Mouse (Mus musculus): ENCODE measurements at regions not wholly inside any gene's neighbourhood (a gene's known extent, or its start where the extent isn't known, plus 50 kb on each side); places are given as distances from the start of the nearest gene placed in this dataset.

DNA sequence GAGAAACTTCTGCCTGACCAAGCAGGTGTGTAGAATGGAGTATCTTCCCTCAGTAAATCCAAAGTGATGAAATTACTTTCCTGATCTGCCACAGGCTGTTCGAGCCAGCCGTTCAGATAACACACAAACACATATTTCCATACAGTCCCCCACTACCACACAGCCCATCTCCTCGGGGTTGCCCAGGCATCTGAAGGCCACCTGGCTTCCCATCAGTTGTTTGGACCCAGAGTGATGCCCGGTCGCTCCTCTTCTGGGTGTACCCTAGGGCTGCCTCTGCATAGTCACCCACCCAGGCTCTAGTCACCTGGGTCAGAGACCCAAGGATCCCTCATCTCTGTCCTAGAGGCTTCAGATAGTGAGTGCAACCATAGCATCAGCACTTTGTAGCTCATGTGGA, 107.9 kb downstream of the CK137956 start:
- 97% methylated on average over 5 of the region's 5 CpGs for WGBS
- Histone ChIP-seq H3K27ac (replicated peaks; ENCODE audit: low read depth, low read length) (no peak overlapping the region), H3K9ac (ENCODE audit: low read length) (no peak overlapping the region), H3K36me3 (ENCODE audit: control insufficient read depth, insufficient read depth, low read length) (no peaks in the 10 kb centered on the region), H3K4me1 (ENCODE audit: control insufficient read depth, insufficient read depth, low read length) (no peaks in the 10 kb centered on the region), H3K4me3 (ENCODE audit: low read depth, low read length) (no peak overlapping the region), H3K9me3 (ENCODE audit: control insufficient read depth, low read length) (no peaks in the 10 kb centered on the region), H3K4me2 (ENCODE audit: low read depth, severe bottlenecking) (no peak overlapping the region), H3K27me3 (ENCODE audit: control insufficient read depth, insufficient read depth, low read length) (no peaks in the 10 kb centered on the region)
- no peak for ATAC-seq (ENCODE audit: insufficient number of reproducible peaks, low FRiP score, low TSS enrichment, low read depth)
- no peak for DNase-seq (ENCODE audit: low spot score)

DNA sequence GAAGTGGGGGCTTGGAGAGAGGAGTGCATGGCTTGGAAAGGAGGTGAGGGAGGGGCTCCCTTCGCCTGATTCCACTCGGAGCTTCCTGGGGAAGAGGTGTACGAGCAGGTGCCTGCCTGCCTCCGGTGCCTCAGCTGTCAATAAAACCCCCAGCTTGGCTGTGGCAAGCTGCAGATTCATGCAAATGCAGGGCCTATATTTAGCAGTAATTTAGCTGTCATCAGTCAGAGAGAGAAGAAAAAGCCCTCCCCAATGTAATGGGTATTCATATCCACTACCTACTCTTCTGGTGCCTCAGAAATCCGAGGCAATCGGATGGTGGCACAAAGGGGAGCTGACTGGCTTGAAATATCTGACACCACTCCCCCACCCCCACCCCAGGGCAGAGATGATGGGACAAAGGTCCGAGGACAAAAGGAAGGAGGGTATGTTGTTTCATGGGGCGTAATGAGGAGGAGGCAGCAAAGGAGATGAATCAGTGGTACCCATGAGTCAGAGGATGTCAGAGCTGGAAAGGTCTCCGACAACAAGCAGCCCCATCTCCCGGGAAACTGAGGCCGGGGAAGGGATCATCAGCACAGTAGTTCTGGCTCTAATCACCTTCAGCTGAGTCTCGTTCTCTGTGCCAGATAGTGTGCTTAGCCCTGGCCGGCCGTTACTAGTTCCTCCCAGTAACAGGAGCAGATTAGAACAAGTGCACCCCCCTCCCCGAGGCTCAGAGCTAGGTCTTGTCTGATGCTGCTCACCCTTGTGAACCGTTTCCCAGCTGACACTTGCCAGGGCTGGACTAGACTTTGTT, 109.2 kb downstream of the CK137956 start:
- H3K27ac ChIP-seq (replicated peaks; ENCODE audit: low read depth, low read length): no peak overlapping the region
- no peaks in the 10 kb centered on the region for H3K9me3 ChIP-seq (ENCODE audit: control insufficient read depth, low read length)
- H3K9ac ChIP-seq (ENCODE audit: low read length): no peak overlapping the region
- no peaks in the 10 kb centered on the region for H3K36me3 ChIP-seq (ENCODE audit: control insufficient read depth, insufficient read depth, low read length)
- DNase-seq (ENCODE audit: low spot score) (no peak), ATAC-seq (ENCODE audit: insufficient number of reproducible peaks, low FRiP score, low TSS enrichment, low read depth) (no peak)
- H3K27me3 ChIP-seq (ENCODE audit: control insufficient read depth, insufficient read depth, low read length): no peaks in the 10 kb centered on the region
- WGBS: 79% methylated on average over 16 of the region's 16 CpGs
- no peaks in the 10 kb centered on the region for H3K4me1 ChIP-seq (ENCODE audit: control insufficient read depth, insufficient read depth, low read length)
- no peak overlapping the region for H3K4me2 ChIP-seq (ENCODE audit: low read depth, severe bottlenecking)
- H3K4me3 ChIP-seq (ENCODE audit: low read depth, low read length): no peak overlapping the region

DNA sequence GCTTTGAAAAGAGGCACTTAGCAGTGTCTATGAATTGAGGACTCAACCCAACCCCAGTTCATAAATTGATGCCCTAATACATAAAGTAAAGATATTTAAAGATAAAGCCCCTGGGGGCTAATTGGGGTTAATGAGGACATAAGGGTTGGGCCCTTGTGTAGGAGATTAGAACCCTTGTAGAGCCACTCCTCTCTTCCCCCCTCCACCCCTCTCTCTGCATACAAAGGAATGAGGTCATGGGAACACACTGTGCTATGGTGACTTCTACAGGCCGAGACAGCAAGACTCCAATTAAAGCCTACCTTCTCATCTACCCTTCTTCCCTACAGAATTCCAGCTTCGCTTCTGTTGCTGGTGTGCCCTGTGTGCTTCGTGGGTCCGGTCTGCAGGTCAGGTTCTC, 110.5 kb downstream of the CK137956 start:
- no peak for DNase-seq (ENCODE audit: low spot score)
- H3K27me3 ChIP-seq (ENCODE audit: control insufficient read depth, insufficient read depth, low read length): no peaks in the 10 kb centered on the region
- no peak overlapping the region for H3K9ac ChIP-seq (ENCODE audit: low read length)
- no peak overlapping the region for H3K27ac ChIP-seq (replicated peaks; ENCODE audit: low read depth, low read length)
- H3K4me3 ChIP-seq (ENCODE audit: low read depth, low read length): no peak overlapping the region
- H3K4me2 ChIP-seq (ENCODE audit: low read depth, severe bottlenecking): no peak overlapping the region
- H3K4me1 ChIP-seq (ENCODE audit: control insufficient read depth, insufficient read depth, low read length): no peaks in the 10 kb centered on the region
- no peak for ATAC-seq (ENCODE audit: insufficient number of reproducible peaks, low FRiP score, low TSS enrichment, low read depth)
- H3K36me3 ChIP-seq (ENCODE audit: control insufficient read depth, insufficient read depth, low read length): no peaks in the 10 kb centered on the region
- 92% methylated on average over 4 of the region's 4 CpGs for WGBS
- H3K9me3 ChIP-seq (ENCODE audit: control insufficient read depth, low read length): no peaks in the 10 kb centered on the region

DNA sequence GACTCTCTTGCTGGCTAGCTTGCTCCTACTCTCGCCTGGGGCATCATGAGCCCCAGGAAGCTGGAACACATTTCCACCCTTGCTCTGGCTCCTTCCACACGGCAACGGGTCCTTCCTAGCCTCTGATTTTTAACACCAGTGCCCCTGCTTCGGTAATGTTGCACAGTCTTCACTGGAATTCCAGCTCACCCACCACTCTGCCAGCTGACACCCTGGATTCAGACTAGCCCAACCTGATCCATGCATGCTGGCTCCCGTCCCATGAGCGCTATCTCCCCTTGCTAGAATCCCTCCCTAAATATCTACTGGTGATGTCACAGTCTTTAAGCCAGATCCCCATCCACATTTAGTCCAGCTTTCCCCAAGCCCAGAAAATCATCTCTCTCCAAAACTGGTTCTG, 111.2 kb downstream of the CK137956 start:
- no peak overlapping the region for H3K27ac ChIP-seq (replicated peaks; ENCODE audit: low read depth, low read length)
- no peaks in the 10 kb centered on the region for H3K9me3 ChIP-seq (ENCODE audit: control insufficient read depth, low read length)
- no peak overlapping the region for H3K4me3 ChIP-seq (ENCODE audit: low read depth, low read length)
- no peak overlapping the region for H3K9ac ChIP-seq (ENCODE audit: low read length)
- ATAC-seq (ENCODE audit: insufficient number of reproducible peaks, low FRiP score, low TSS enrichment, low read depth): no peak
- DNase-seq (ENCODE audit: low spot score): no peak
- no peak overlapping the region for H3K4me2 ChIP-seq (ENCODE audit: low read depth, severe bottlenecking)
- WGBS: 86% methylated on average over 6 of the region's 6 CpGs
- H3K4me1 ChIP-seq (ENCODE audit: control insufficient read depth, insufficient read depth, low read length): no peaks in the 10 kb centered on the region
- no peaks in the 10 kb centered on the region for H3K36me3 ChIP-seq (ENCODE audit: control insufficient read depth, insufficient read depth, low read length)
- no peaks in the 10 kb centered on the region for H3K27me3 ChIP-seq (ENCODE audit: control insufficient read depth, insufficient read depth, low read length)

DNA sequence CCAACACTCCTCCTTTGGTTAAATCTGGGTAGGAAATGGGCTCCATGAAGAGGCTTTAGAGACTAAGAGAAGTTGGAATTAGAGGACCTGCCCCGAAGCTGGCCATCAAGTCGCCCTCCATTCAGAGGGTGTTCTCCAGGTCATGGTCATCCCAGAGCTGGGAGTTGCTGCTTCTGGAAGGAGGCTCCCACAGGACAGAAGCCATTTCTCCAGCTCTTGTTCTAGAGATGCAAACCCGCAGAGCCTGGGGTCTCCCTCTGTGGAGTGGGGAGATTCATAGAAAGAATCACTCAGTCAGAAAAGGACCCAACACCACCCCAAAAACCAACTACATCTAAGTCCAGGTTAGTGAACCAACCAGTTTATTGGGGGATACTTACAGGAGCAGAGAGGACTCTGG, 112.2 kb downstream of the CK137956 start:
- 94% methylated on average over 3 of the region's 3 CpGs for WGBS
- no peak for ATAC-seq (ENCODE audit: insufficient number of reproducible peaks, low FRiP score, low TSS enrichment, low read depth)
- DNase-seq (ENCODE audit: low spot score): no peak

DNA sequence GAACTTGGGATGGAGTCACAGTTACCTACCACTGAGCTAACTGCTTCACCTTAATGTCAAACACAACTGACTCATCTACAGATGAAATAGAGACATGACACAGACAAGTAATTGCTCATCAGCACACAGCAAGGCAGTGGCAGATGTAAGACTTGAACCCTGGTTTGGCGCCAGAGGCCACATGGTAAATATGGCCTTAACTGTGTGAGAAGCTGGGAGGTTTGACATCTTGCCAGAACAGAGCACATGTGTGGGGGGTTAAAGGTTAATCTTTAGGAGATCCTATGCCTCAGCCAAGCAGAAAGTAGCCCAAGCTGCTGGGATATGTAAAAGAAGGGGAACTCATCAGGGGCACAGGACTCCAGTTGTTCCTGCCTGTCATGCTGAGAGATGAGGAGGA, 114.9 kb downstream of the CK137956 start:
- 76% methylated on average over 1 of the region's 1 CpGs for WGBS
- Histone ChIP-seq H3K9ac (ENCODE audit: low read length) (no peak overlapping the region), H3K9me3 (ENCODE audit: control insufficient read depth, low read length) (no peaks in the 10 kb centered on the region), H3K4me2 (ENCODE audit: low read depth, severe bottlenecking) (no peak overlapping the region), H3K4me3 (ENCODE audit: low read depth, low read length) (no peak overlapping the region), H3K27ac (replicated peaks; ENCODE audit: low read depth, low read length) (no peak overlapping the region), H3K27me3 (ENCODE audit: control insufficient read depth, insufficient read depth, low read length) (no peaks in the 10 kb centered on the region), H3K4me1 (ENCODE audit: control insufficient read depth, insufficient read depth, low read length) (no peaks in the 10 kb centered on the region), H3K36me3 (ENCODE audit: control insufficient read depth, insufficient read depth, low read length) (no peaks in the 10 kb centered on the region)
- DNase-seq (ENCODE audit: low spot score): no peak
- ATAC-seq (ENCODE audit: insufficient number of reproducible peaks, low FRiP score, low TSS enrichment, low read depth): no peak

More for the DNA sequence above, 112.2 kb downstream of the CK137956 start:
- H3K4me2 ChIP-seq (ENCODE audit: low read depth, severe bottlenecking): no peak overlapping the region
- no peak overlapping the region for H3K4me3 ChIP-seq (ENCODE audit: low read depth, low read length)
- no peak overlapping the region for H3K9ac ChIP-seq (ENCODE audit: low read length)
- H3K27me3 ChIP-seq (ENCODE audit: control insufficient read depth, insufficient read depth, low read length): no peaks in the 10 kb centered on the region
- H3K36me3 ChIP-seq (ENCODE audit: control insufficient read depth, insufficient read depth, low read length): no peaks in the 10 kb centered on the region
- H3K27ac ChIP-seq (replicated peaks; ENCODE audit: low read depth, low read length): no peak overlapping the region
- H3K9me3 ChIP-seq (ENCODE audit: control insufficient read depth, low read length): no peaks in the 10 kb centered on the region
- no peaks in the 10 kb centered on the region for H3K4me1 ChIP-seq (ENCODE audit: control insufficient read depth, insufficient read depth, low read length)

DNA sequence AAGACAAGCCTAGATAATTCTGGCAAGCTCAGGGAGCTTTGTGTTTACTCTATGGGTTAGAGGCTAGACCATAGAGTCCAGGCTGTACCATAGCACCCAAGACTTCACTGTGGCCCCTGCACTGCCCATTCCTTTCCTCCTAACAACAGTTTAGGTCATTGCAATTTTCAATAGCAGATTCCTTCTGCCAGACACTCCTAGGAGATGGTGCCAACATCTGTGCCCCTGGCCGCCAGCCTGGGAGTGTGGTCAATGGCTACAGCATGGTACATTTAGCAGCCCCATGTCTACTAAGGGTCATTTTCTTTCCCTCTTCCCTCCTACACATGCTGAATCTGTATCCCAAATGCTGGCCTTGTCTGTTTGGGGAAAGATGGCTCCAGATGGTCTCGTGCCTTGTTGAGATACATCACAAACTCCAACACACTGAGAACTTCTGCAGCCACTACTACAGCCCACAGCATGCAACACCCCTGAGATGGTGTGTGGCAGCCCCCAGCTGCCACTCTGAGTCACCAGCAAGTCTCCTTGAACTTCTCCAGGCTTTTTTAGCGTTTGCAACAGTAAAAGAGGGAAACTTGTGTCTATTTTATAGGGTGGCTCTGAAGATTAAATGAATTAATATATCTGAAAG, 115.9 kb downstream of the CK137956 start:
- H3K9ac ChIP-seq (ENCODE audit: low read length): no peak overlapping the region
- H3K36me3 ChIP-seq (ENCODE audit: control insufficient read depth, insufficient read depth, low read length): no peaks in the 10 kb centered on the region
- no peak for DNase-seq (ENCODE audit: low spot score)
- no peak for ATAC-seq (ENCODE audit: insufficient number of reproducible peaks, low FRiP score, low TSS enrichment, low read depth)
- H3K4me1 ChIP-seq (ENCODE audit: control insufficient read depth, insufficient read depth, low read length): no peaks in the 10 kb centered on the region
- no peaks in the 10 kb centered on the region for H3K9me3 ChIP-seq (ENCODE audit: control insufficient read depth, low read length)
- no peak overlapping the region for H3K4me3 ChIP-seq (ENCODE audit: low read depth, low read length)
- 76% methylated on average over 3 of the region's 3 CpGs for WGBS
- H3K27me3 ChIP-seq (ENCODE audit: control insufficient read depth, insufficient read depth, low read length): no peaks in the 10 kb centered on the region
- H3K4me2 ChIP-seq (ENCODE audit: low read depth, severe bottlenecking): no peak overlapping the region
- H3K27ac ChIP-seq (replicated peaks; ENCODE audit: low read depth, low read length): no peak overlapping the region

DNA sequence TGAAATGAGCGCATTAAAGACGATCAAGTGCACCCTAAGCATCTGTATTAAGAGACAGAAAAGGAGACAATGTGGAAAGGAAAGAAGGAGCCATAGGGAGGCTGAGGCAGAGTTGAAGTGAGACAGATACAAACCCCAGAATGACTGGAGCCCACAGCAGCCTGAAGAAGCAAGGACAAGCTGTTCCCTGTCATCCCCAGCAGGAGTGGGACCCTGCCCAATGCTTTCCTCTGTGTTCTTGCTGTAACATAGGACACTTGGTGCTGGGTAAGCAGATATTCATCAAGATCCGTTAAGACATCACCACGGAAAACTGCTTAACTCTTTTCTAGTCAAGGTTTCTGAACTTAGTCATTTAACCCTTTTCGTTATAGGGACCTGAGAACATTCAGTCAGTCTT, 121.4 kb downstream of the CK137956 start:
- Histone ChIP-seq H3K27me3 (ENCODE audit: control insufficient read depth, insufficient read depth, low read length) (no peaks in the 10 kb centered on the region), H3K9ac (ENCODE audit: low read length) (no peak overlapping the region), H3K9me3 (ENCODE audit: control insufficient read depth, low read length) (no peaks in the 10 kb centered on the region), H3K4me3 (ENCODE audit: low read depth, low read length) (no peak overlapping the region), H3K4me2 (ENCODE audit: low read depth, severe bottlenecking) (no peak overlapping the region), H3K27ac (replicated peaks; ENCODE audit: low read depth, low read length) (no peak overlapping the region), H3K4me1 (ENCODE audit: control insufficient read depth, insufficient read depth, low read length) (no peaks in the 10 kb centered on the region), H3K36me3 (ENCODE audit: control insufficient read depth, insufficient read depth, low read length) (no peaks in the 10 kb centered on the region)
- ATAC-seq (ENCODE audit: insufficient number of reproducible peaks, low FRiP score, low TSS enrichment, low read depth) (no peak), DNase-seq (ENCODE audit: low spot score) (no peak)
- WGBS: 83% methylated on average over 5 of the region's 5 CpGs
